Mouse (Mus musculus): ENCODE measurements around the gene Btbd35f29. TPM values are rescaled to one million over a fixed set of nuclear protein-coding genes. Genes with fewer than 3 reads are reported as not detected.
"Not testable (repeated sequence)": the region's sequence is repeated elsewhere in the genome, so short reads cannot be mapped to it uniquely, and the experiment has no call there.

Btbd35f29 gene
- total RNA-seq (2021) = not detected in 2 replicates
- long read RNA-seq, experiment 1 = 0 reads
- long read RNA-seq, experiment 2 = 0 reads

- DNase-seq = not testable (repeated sequence)
Measured at GRCm38 (mm10) chrX:31117374-31117773, at the start of gene Btbd35f29. Gene Btbd35f29, plus strand, starts transcription at chrX:31117674.

GRCm38 (mm10) chrX:31141416-31141815 is 23.9 kb downstream of the Btbd35f29 start:
- DNase-seq = not testable (repeated sequence)

GRCm38 (mm10) chrX:31145144-31145543 is 27.7 kb downstream of the Btbd35f29 start:
- DNase-seq = not testable (repeated sequence)

- DNase-seq = not testable (repeated sequence)
Measured at GRCm38 (mm10) chrX:31145835-31146234, 28.4 kb downstream of the Btbd35f29 start.

- not testable (repeated sequence) for DNase-seq
Measured at GRCm38 (mm10) chrX:31158534-31159085, 41.1 kb downstream of the Btbd35f29 start.

GRCm38 (mm10) chrX:31159450-31160322 is 42.2 kb downstream of the Btbd35f29 start:
- not testable (repeated sequence) for DNase-seq

- DNase-seq = peak; percentile 29
Measured at GRCm38 (mm10) chrX:31160554-31160953, 43.1 kb downstream of the Btbd35f29 start.

GRCm38 (mm10) chrX:31162638-31163037 is 45.2 kb downstream of the Btbd35f29 start:
- not testable (repeated sequence) for DNase-seq

- DNase-seq = not testable (repeated sequence)
Measured at GRCm38 (mm10) chrX:31165193-31165592, 47.7 kb downstream of the Btbd35f29 start.

Other genes starting within 250 kb of the Btbd35f29 start
- gene Spin2f, start 136.2 kb downstream of the Btbd35f29 start, total RNA-seq (2021) = not detected in 2 replicates
- not detected in 2 replicates for gene Btbd35f26, start 218.8 kb downstream of the Btbd35f29 start, total RNA-seq (2021)

All from adrenal gland, postnatal 14 days (tissue).